Mouse (Mus musculus) liver, embryonic 14.5 days (tissue): Measurements from ENCODE around the gene Npw.

ENCODE experiments used
- CTCF ChIP-seq: IDR thresholded peaks from 2 replicates; pipeline ENCODE4 v1.5.1; 2016; ENCODE audit warnings: antibody characterized with exemption, low read depth, control low read depth
- EP300 ChIP-seq: IDR thresholded peaks from 2 replicates; pipeline ENCODE4 v1.6.1; 2016; ENCODE audit warnings: antibody characterized with exemption, low read depth

- TF ChIP-seq EP300 (no peak), CTCF (no peak)
Observed at GRCm38 (mm10) chr17:24635694-24636093, 22.6 kb downstream of the Npw start.
